Mouse (Mus musculus): ENCODE results near the gene Mal.

DNA sequence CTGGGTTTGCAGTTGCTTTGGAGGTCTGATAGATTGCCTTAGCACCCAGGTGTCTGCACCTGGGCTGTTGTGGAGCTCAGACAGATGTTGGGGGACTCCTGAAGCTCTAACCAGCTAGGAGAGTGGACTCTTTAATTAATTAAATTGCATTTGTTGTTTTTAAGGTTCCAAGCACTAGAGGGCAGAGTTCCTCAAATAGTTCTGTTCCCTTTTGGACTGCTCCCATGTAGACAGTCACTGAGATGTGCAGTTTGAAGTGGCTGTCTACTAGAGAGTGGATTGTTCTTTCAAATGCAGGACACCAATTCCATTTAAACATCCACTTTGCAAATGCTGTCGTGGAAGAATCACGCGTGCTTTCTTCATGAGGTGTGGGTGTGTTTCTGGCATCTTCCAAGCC, 48.3 kb downstream of the Mal start:
- TF ChIP-seq MAFK (IDR thresholded peaks at IDR 0.05; ENCODE audit: insufficient read depth, low read depth, low read length), result no peak
- no peak for TF ChIP-seq ZNF384 (IDR thresholded peaks at IDR 0.05; ENCODE audit: low read depth, low read length)

Data from ES-E14 (cell line).